Mouse (Mus musculus) inflammation-experienced regulatory T-cells, adult 6 months (primary cell): Measurements from ENCODE around the gene Icos. TPM values are rescaled to one million over a fixed set of nuclear protein-coding genes. Genes with fewer than 3 reads are reported as not detected.
A peak's percentile ranks its signal among the peaks of the same experiment; 100 is the strongest.

Source experiments
- ATAC-seq: one replicate; pipeline ENCODE4 v1.8.0; 2017
- polyA plus RNA-seq, 3 experiments: library from polyadenylated mRNA; unstranded; fragments of 100-300 nt; shearing (Covaris generic); gene quantifications; one replicate each; pipeline ENCODE4 v1.2.1; 2017

Gene Icos
- polyA plus RNA-seq, 3 experiments from 2014 or later = 358 to 373 (median 359) TPM

DNA sequence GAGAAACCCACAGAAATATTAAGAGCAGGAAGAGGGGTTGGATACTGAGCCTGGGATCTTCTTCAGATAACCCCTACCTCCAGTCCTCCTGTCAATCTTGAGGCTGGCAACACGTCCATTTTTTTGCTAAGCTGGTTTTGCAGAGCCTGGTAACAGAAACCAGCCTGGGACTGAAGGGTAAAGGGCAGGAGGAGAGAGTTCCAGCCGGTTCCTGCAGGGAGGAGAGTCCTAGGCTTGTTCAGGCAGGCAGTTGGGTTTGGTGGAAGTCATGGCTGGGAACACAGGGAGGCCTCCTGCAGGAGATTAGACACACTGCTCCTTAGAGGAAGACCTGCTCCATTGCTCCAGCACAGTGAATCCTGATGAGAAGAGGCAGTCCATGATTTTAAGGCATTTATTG, 10.2 kb upstream of the Icos start:
- no peak for ATAC-seq

GRCm38 (mm10) chr1:60970846-60971245, 6.9 kb upstream of the Icos start:
- peak; percentile 21 for ATAC-seq

DNA sequence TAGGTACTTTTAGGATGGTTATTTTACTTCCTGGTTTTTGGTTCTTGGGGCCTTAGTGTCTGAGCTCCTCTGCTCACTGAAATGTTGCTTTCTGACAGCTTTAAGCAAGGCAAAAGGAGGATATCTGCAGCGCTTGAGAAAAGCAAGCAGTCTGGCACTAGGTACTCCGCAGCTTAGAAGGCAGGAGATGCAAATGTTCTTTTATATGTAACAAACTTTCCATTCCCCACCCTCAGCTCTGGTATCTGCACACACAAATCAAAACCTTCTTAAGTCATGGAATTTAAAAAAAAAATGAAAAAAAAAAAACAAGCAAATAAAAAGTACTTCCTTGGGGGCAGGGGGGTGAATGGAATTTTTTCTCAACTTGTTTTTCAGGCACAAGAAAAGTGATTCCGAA, 3.5 kb upstream of the Icos start:
- peak; percentile 18 for ATAC-seq

GRCm38 (mm10) chr1:60975646-60976294, 2.0 kb upstream of the Icos start:
- ATAC-seq = no peak

DNA sequence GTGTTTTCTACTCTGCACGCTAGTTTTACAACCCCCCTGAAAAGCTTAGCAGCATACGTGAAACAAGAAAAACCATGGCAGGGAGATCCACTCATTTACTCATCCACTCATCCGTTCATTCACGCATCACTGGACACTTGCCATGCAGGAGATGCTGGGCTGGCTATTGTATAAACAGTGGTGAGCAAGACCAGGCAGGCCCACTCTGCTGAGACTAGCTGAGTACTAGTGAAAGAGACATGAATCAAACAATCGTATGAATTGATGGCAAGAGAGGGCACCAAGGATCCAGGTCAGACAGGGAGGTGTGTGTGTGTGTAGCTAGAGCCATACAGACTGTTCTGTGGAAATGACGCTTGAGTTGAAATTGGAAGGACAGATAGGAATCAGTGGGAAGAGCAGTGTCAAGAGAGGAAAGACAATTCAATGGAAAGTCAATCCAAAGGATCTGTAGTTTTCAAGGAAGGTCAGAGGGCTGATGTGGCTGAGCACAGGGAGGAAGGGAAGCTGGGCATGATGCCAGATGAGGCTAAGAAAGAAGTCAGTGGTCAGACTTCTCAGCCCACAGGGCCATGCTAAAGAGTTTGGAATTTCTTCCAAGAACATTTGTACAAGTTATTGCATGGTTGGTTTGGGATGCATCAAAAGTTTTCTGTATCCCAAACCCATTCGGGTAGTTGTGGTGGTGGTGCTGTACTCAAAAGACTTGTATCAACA, 1.6 kb downstream of the Icos start:
- no peak for ATAC-seq

DNA sequence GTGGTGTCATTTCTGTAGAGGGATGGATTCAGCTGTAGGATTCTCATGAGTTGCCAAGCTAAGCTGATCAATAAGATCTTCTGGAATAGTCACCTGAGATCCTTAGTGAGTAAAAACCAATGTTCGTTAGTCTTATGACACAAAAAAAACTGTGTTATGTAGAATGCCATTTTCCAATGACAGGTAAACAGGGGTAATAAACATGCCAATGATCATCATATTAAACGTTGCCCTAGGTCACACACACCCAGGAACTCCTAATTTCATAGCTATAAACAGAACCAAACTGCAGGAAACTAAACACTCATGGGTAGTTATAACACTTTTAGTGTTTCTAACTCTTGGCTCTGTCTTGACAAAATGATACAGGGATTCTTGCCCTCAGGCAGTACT, 2.1 kb downstream of the Icos start:
- ATAC-seq = no peak

- peak; percentile 42 for ATAC-seq
Observed at GRCm38 (mm10) chr1:60985075-60985474, 7.3 kb downstream of the Icos start.

DNA sequence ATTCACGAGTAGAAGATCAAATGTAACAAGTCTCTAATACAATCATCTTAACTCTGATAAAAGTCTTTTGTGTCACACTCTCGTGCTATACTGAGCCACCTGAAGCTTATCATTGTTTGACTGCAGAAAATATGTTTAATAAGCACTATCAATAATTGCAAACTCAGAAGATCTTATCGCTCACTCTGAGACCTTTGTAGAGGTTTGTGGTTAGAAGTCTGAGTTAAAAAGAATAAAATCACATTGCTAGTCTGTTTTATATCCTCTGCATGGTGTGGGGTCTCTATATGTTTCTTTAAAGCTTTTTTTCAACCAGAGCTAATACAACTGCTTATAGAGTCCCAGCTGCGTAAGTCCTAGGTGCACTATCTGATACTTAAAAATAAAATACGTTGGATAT, 8.4 kb downstream of the Icos start:
- ATAC-seq = peak; percentile 72

GRCm38 (mm10) chr1:60989086-60989485, 11.4 kb downstream of the Icos start:
- no peak for ATAC-seq

GRCm38 (mm10) chr1:60990305-60990704, 12.6 kb downstream of the Icos start:
- ATAC-seq = peak; percentile 44

GRCm38 (mm10) chr1:60998008-60998557, 20.4 kb downstream of the Icos start:
- ATAC-seq = no peak

- no peak for ATAC-seq
Observed at GRCm38 (mm10) chr1:60998689-60999088, 21.0 kb downstream of the Icos start.

DNA sequence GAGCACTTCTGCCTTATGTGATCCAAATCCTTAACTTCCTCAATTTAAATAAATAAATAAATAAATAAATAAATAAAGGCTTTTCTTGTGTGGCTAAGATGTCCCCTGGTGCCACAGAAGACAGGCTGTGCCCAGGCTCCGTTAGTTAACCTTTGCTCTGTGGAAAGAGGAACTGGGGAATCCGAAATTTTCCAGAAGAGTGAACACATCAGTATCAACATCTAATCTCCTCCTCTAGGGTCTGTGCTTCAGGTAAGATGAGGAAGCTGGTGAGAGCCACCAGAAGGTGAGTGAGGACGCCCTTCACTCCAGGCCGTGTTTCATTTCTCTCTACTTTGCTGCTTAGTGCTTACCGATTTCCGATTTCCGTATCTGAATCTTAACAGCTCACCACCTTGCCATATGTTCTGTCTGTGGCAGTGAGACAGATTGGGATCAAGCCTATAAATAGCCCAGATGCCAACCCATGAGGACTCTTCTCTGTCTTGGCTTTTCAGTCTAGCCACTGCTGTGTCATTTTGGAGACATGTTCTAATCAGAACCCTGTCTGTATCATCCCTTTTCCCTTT, 24.1 kb downstream of the Icos start:
- no peak for ATAC-seq

DNA sequence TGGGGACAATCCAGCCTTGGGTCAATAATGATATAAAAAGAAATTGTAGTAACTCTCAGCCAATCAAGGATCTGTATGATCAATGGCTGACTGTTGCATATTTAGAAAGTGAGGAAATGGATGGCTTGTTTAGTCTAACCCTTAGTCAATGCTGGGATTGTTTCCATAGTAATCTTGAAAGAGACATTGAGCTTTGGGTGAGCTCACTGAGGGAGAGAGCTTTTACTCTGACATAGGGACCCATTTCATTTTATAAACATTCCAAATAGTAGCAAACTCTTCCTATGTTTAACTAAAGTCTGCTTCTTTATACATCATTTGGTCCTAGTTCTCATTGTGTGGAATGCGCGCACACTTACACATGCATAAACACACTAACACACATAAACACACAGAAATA, 28.5 kb downstream of the Icos start:
- no peak for ATAC-seq

- no peak for ATAC-seq
Observed at GRCm38 (mm10) chr1:61007516-61007915, 29.8 kb downstream of the Icos start.

GRCm38 (mm10) chr1:61016578-61017118, 38.9 kb downstream of the Icos start:
- peak; percentile 80 for ATAC-seq

- peak; percentile 62 for ATAC-seq
Observed at GRCm38 (mm10) chr1:61026712-61027111, 49.0 kb downstream of the Icos start.

DNA sequence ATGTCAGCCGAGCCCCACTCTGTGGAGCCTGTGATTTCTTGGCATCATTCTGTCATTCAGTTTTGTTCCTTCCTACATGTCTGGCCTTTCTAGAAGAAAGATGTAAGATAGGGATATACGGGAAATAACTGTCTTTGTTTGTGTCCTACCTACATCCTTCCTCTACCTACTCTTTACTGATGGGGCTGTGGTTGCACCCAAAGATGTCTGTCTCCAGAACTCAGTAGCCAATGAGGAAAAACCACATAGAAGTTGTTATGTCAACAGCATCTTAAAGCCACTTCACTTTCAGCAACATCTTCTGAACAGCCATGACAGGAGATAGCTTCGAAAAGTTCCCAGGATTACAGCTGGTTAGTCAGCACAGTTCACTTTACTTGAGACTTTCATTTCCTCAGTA, 49.8 kb downstream of the Icos start:
- ATAC-seq = peak; percentile 44

GRCm38 (mm10) chr1:61029919-61030318, 52.2 kb downstream of the Icos start:
- peak; percentile 14 for ATAC-seq

DNA sequence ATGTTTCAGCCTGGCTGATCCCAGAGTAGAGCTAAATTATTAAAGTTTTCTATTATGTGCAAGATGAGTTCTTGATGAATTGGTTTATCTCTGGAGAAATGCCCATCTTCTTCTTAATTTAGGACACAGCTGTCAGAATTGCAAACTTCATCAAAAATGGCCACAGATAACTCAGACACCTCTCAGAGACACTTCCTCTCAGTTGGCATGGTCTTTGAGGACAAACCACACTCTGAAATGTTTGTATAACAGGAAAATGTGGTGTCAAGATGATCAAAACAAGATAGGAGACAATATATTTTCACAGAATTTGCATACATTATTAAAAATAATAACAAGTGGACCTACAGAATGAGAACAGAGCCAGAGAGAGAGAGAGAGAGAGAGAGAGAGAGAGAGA, 52.8 kb downstream of the Icos start:
- peak; percentile 36 for ATAC-seq

DNA sequence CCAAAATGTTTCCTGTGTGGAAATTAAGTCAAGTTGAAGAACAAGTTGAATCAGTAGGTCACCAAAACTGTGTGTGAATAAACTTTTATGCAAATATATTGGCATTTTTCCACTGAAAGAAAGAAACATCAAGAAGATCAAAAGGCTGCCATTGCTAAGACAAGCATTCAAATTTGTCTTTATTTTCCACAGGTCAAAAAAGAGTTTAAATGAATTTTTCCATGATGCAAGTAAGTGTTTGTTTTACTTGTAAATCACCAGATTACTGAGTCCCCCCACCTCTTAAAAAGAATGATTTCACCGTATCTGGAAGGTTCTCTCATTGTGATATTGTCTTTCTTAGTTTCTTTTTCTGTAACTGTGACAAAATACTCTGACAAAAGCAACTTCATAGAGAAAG, 57.5 kb downstream of the Icos start:
- peak; percentile 72 for ATAC-seq

GRCm38 (mm10) chr1:61038223-61038622, 60.5 kb downstream of the Icos start:
- no peak for ATAC-seq

DNA sequence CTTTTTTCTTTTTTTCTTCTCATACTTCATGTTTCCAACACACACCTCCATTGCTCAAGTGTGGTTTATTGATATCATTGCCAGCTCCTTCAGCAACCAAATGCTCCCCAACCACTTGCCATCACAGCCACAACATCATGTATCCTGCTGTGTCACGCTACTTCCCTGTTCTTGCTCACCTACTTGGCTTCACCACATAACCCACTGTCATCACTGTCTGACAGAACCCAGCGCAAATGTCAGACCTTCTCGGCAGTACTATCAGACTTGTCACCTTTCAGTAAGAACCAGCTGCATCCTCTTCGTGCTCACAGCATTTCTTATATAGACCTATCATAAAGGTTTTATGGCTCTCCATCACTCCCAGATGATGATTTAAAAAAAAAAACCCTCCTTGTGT, 61.6 kb downstream of the Icos start:
- ATAC-seq = no peak

DNA sequence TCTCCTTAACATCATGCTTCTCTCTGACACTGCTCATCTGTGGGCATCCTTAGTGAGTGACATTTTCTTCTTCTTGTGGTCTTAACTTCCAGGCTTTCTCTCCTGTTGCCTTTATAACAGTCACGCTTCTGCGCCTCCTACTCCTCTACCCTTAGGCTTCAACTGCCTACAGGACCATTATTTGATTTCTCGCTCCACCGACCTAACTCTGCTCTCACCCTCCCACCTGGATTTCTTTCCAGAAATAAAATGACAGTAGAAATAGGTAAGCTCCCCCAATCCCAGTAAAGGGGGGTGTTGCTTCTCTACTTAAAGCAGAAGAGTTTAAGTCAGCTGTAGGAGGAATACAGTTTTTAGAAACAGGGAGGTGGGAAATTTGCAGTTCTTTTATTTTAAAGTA, 62.7 kb downstream of the Icos start:
- no peak for ATAC-seq
